Mouse (Mus musculus): ENCODE data around the gene Chid1.

Chid1 gene

GRCm38 (mm10) chr7:141539556-141540311 is at the start of gene Chid1:
TSS of gene Chid1 (minus strand) at chr7:141539857.
- in situ Hi-C loops (cut with MboI, MseI), result no loop called here

DNA sequence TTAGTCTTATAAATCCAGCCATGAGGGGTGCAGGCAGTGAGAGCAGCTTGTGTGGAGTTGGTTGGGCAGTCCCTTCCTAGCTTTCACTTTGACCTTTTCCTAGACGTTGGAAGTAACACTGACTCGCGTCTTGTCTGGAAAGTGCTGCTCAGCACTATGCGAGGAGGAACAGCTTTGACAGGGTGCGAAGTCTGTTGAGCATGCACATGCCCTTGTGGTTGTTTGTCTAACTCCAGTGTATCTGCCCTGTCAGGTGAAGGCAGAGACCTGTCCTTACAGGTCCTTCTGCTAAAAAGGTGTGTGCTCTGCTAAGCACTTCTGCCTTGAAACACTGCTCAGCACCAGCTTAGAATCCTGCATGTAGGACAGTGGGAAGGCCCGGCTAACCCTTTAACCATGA is 49.2 kb upstream of the Chid1 start:
- in situ Hi-C loops (cut with MboI, MseI), result loop anchor here (5.0 kb wide), 1 partner anchor 78 kb away; no protein-coding TSS in a partner anchor

- in situ Hi-C loops (cut with MboI, MseI), result loop anchor here (5.0 kb wide), 1 partner anchor 81 kb away; no protein-coding TSS in a partner anchor
Observed at GRCm38 (mm10) chr7:141585881-141586280, 46.2 kb upstream of the Chid1 start.

GRCm38 (mm10) chr7:141585288-141585687 is 45.6 kb upstream of the Chid1 start:
- in situ Hi-C loops (cut with MboI, MseI), result loop anchor here (5.0 kb wide), 1 partner anchor 82 kb away; no protein-coding TSS in a partner anchor

DNA sequence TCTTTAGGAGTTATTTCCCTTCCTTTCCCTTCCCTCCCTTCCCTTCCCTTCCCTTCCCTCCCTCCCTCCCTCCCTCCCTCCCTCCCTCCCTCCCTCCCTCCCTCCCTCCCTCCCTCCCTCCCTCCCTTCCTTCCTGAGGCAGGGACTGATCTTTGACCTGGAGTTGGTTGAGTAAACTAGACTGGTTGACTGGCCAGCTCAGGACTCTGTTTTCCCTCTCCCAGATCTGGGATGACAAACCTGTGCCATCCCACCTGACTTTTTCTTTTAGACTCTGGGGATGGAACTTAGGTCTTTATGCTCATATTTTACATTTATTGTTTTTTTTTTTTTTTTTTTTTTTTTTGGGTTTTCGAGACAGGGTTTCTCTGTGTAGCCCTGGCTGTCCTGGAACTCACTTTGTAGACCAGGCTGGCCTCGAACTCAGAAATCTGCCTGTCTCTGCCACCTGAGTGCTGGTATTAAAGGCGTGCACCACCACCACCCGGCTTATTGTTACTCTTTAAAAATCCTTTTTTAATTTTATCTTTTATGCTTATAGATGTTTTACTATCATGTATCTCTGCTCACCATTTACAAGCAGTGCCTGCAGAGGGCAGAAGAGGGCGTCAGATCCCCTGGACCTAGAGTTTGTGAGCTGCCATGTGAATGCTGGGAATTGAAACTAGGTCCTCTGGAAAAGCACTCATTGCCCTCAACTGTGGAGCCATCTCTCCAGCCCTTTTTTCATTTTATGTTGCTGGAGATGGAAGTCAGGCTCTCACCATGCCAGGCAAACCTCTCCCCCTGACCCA is 44.6 kb upstream of the Chid1 start:
- in situ Hi-C loops (cut with MboI, MseI), result no loop called here

DNA sequence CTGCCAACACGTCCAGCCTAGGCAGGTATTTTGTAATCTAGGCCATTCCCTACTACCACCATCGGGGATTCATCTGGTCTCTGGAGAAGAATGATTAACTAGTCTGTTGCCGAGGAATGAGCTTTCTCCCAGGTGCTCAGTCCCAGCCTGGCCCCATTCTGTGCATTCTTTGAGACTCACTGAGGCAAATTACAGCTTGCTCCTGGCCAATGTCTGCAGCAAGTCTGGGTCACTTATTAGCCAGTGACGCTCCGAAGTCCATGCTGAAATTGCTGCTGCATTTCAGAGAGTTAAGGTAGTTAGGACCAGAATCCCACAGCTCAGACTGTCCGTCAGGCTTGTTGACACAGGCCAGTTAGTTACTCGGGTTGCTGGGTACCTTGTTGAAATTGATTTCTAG is 41.7 kb upstream of the Chid1 start:
- in situ Hi-C loops (cut with MboI, MseI), result no loop called here

- in situ Hi-C loops (cut with MboI, MseI), result no loop called here
Observed at GRCm38 (mm10) chr7:141578943-141579342, 39.3 kb upstream of the Chid1 start.

- in situ Hi-C loops (cut with MboI, MseI), result no loop called here
Observed at GRCm38 (mm10) chr7:141578511-141578910, 38.9 kb upstream of the Chid1 start.

GRCm38 (mm10) chr7:141577801-141578200 is 38.1 kb upstream of the Chid1 start:
- in situ Hi-C loops (cut with MboI, MseI), result no loop called here

- in situ Hi-C loops (cut with MboI, MseI), result no loop called here
Observed at GRCm38 (mm10) chr7:141575481-141575880, 35.8 kb upstream of the Chid1 start.

DNA sequence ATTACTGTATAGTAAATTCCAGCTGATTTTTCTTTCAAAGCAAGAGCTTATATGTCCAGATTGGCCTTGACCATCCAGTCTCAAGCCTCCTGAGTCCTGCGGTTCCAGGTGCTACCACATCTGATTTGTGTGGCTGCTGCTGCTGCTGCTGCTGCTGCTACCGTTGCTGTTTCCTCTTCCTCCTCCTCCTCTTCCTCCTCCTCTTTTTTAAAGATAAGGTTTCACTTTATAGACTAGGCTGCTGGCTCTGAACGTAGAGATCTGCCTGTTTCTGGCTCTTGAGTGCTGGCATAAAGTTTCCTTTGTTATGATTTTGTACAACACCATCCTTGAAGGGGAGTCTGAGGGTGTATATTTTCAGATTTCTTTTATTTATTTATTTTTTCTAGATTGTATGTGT is 34.4 kb upstream of the Chid1 start:
- in situ Hi-C loops (cut with MboI, MseI), result no loop called here

GRCm38 (mm10) chr7:141570625-141571295 is 31.1 kb upstream of the Chid1 start:
- in situ Hi-C loops (cut with MboI, MseI), result no loop called here

DNA sequence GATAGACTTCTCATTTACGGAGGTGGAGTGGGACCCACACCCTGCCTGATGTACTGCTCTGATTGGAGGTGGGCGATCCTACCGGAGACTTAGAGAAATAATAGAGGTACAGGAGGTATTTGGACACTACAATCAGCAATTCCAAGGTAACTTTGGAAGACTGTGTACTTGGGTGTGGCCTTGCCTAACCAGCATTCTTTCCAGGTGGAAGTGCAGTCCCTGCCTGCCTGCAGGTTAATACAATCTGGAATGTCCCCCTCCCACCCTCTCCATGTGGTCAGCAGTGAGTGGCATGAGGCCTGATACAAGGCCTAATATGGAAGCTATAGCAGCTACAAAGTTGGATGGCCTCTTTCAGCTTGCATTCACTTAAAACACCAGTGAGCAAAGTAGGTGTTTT is 30.3 kb upstream of the Chid1 start:
- in situ Hi-C loops (cut with MboI, MseI), result loop anchor here (10.0 kb wide), 1 partner anchor 975 kb away; no protein-coding TSS in a partner anchor

DNA sequence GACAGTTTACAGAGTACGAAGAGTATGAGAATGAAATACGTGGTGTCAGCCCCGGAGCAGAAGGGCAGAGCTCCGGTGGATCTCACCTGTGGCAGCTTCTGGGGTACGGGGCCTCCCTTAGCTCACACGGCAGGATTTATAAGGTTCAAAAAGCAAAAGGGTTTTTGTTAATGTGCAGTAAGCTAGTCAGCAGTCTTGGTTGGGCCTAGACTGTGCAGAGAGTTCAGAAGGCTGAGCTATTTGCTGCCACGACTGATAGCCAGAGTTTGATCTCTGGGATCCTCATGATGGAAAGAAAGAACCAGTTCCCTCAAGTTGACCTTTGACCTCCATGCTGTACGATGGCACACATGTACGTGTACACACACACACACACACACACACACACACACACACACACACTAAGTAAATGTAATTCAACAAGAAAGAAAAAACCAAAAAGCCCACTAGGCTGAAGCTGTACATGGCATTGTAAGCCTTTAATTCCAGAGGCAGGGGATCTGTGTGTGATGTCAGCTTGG is 29.7 kb upstream of the Chid1 start:
- in situ Hi-C loops (cut with MboI, MseI), result loop anchor here (10.0 kb wide), 1 partner anchor 975 kb away; no protein-coding TSS in a partner anchor

GRCm38 (mm10) chr7:141566587-141566986 is 26.9 kb upstream of the Chid1 start:
- in situ Hi-C loops (cut with MboI, MseI), result loop anchor here (10.0 kb wide), 1 partner anchor 978 kb away; no protein-coding TSS in a partner anchor

DNA sequence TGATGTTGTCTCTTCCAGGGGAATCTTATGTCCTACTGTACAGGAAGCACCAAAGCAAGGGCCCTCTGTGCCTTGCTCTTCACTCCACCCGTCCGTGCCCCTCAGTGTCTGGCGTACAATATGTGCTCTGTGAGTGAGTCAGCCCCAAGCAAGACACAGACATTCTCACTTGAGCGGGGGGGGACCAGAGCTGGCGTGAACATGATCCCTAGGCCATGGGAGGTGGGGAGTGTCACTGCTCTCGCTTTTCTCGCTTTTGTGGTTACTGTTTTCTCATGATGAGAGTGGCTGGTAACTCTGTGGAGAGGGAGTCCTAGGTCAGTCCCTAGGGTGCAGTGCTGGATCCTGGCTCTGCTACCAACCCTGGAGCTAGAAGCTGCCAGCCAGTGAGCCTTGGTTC is 24.9 kb upstream of the Chid1 start:
- in situ Hi-C loops (cut with MboI, MseI), result loop anchor here (10.0 kb wide), 1 partner anchor 980 kb away; no protein-coding TSS in a partner anchor

DNA sequence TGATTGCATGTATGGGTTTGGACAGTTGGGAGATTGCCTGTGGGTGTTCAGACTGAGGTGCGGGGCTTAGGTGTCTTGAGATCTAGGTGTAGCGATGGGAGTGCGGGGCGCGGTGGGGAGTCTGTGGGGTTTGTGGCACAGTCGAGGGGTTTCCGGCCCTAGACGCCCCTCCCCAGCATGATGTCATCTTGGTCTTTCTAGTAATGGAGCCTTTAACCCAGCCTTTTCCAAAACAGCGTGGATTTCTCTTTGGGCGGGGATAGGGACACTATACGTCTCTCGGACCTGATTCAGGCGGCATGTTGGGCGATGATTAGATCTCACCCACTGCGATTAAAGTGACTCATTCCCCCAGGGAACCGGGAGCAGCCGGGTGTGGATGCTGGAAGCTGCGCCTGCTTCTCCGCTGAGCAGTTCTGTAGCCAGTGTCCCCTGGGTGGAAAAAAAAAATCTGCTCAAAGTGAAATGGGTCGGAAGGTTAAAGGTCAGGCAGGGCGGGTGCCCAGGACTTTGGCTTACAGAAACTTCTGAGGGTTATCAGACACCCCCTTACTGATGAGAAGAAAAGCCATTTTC is 23.3 kb upstream of the Chid1 start:
- in situ Hi-C loops (cut with MboI, MseI), result loop anchor here (10.0 kb wide), 1 partner anchor 982 kb away; no protein-coding TSS in a partner anchor

- in situ Hi-C loops (cut with MboI, MseI), result loop anchor here (10.0 kb wide), 1 partner anchor 982 kb away; no protein-coding TSS in a partner anchor
Observed at GRCm38 (mm10) chr7:141562421-141562851, 22.8 kb upstream of the Chid1 start.

GRCm38 (mm10) chr7:141561682-141562391 is 22.2 kb upstream of the Chid1 start, which contains the start of gene Ap2a2:
TSS of gene Ap2a2 (plus strand) at chr7:141562173.
- in situ Hi-C loops (cut with MboI, MseI), result loop anchor here (10.0 kb wide), 1 partner anchor 983 kb away; no protein-coding TSS in a partner anchor

DNA sequence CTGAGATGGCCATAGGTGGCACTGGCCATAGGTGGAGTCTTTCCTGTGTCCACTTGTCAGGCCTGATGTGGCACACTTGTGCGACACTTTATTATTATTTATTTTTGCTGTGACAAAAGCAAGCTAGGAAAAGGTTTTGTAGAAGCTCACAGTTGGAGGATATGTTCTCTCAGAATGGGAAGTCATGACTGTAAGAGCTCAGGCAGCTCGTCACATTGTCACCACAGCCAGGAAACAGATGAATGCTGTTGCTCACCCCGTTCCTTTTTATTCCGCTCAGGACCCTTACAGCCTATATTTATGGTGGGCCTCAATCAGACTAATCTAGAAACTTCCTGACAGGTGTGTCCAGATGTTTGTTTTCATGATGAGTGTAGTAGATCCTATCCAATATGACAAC is 20.8 kb upstream of the Chid1 start:
- in situ Hi-C loops (cut with MboI, MseI), result loop anchor here (10.0 kb wide), 1 partner anchor 984 kb away; no protein-coding TSS in a partner anchor

All from regulatory T cell (primary cell).